Mouse (Mus musculus) frontal cortex, adult 2 months (tissue): Measurements from ENCODE around the gene Atp2a2. TPM values are rescaled to one million over a fixed set of nuclear protein-coding genes. Genes with fewer than 3 reads are reported as not detected.
A peak's percentile ranks its signal among the peaks of the same experiment; 100 is the strongest.

Experiments used
- DNase-seq, 2 experiments: peaks; one replicate each; pipeline ENCODE4 v3.0.0; 2022; ENCODE audit warnings: low spot score in 1 of 2; ENCODE audit errors: extremely low spot score in 1 of 2
- polyA plus RNA-seq: library from polyadenylated mRNA; depleted of rRNA; stranded (reverse); fragments of >200 nt; gene quantifications from 2 replicates; pipeline ENCODE4 v1.2.3, GENCODE M21; 2012; rRNA removed

The Atp2a2 gene
- 269 and 275 TPM in 2 replicates for polyA plus RNA-seq

GRCm38 (mm10) chr5:122502077-122502941, at the start of gene Atp2a2:
Gene Atp2a2, minus strand, starts transcription at chr5:122502225.
- DNase-seq: peak; percentile 85 to 91

DNA sequence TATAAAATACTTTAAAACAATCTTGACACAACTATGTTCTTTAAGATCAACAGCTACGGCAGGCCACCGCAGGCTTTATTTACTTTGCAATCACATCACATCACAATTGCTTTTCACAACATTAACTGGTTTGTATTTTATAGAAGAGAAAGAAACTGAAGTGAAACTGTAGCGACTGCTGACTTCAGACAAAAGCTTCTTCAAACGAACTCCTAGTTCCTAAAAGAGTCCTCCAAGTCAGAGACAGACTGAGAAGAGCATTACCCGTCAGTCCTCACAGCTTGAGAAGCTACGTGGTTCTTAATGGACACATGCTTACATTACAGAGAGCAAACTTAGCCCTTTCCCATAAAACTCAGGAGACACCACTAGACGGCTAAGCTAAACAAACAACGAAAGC, 48.4 kb upstream of the Atp2a2 start:
- no peak for DNase-seq

DNA sequence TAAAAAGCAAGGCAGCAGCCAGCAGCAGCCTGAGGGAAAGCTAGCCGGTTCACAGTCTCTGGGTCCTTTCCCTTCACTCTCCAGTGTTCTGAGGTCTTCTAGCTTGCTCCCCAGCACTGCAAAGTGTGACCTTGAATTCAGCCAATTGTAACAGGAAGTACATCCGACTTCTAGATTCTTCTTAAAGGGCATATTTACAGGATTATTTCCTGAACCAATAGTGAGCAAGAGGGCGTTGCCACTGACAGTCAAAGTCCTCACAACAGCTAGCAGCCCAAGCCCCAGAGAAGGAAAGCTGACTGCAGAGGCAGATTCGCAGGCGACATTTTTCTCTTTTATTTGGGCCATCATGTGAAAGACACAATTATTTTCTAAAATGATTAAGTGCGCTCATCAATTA, 46.6 kb upstream of the Atp2a2 start:
- no peak for DNase-seq

GRCm38 (mm10) chr5:122547810-122548209, 45.8 kb upstream of the Atp2a2 start:
- DNase-seq: no peak

GRCm38 (mm10) chr5:122547251-122547714, 45.3 kb upstream of the Atp2a2 start:
- DNase-seq: peak in 1 of 2 experiments; percentile 70

DNA sequence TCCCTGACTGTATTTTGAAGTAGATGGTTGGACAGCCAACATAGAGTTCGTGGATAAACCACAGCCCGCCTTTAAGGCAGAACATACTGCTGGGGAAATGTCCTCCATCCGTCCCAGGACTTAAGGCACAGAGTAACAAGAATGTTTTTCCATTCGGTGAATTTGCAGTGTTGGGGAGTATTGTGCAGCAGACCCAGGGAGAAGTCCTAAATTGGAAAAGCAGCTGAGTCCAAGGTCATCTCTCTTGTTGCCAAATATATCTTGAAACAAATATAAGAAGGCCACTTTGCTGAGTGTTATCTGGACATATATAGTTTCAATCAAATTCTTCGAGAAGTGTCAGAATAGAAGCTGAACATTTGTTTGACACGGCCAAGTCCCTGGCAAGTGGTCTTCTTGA, 41.4 kb upstream of the Atp2a2 start:
- DNase-seq: no peak

GRCm38 (mm10) chr5:122541871-122542270, 39.8 kb upstream of the Atp2a2 start:
- DNase-seq: no peak

DNA sequence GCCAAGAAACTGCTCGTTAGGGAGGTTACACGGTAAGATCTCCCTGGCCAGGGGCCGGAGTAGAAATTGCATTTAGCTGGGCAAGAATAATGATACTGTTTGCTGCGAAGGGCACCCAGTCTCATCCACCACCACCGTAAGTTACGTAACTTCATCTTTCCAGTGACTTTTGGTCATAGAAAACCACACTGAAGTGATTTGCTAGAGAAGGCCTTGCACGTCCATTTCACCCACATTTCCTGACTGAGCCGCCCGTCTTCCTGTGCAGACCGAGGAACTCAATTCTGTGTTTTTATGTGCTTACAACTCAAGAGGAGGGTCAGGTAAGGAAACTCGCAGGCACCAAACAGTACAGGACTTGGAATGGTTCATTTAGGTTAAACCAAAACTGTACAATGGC, 36.1 kb upstream of the Atp2a2 start:
- no peak for DNase-seq

DNA sequence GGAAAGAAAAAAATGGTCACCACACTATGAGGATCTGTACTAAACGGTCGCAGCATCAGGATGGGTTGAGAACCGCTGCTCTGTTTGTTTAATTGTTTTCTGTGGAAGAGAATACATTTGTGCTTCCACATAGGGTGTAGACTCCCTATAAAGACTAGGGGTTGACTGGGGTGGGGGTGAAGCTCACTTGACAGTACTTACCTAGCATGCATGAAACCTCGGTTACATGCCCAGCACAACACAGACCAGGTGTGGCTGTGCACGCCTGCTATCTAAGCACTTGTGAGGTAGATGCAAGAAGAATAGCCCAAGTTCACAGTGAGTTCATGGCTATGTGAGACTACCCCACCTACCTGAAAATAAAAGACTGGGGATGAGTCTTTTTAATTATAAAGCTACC, 35.6 kb upstream of the Atp2a2 start:
- no peak for DNase-seq

DNA sequence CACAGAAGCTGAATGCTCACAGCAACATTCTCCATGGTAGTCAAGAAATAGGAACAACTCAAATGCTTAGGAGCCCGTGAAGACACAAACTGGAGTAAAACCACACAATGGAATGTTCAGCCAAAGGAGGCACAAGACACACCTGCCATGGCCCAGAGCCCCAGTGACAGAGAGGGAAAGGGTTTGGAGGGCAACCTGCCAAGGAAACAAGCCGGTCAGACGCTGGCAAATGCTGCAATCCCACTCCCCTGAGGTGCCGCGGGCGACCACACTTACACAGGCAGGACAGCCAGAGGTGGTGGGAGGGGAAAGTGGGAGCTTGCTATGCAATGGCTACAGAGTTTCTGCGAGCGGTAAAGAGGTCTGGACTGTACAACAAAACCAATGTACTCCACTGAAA, 31.9 kb upstream of the Atp2a2 start:
- no peak for DNase-seq

DNA sequence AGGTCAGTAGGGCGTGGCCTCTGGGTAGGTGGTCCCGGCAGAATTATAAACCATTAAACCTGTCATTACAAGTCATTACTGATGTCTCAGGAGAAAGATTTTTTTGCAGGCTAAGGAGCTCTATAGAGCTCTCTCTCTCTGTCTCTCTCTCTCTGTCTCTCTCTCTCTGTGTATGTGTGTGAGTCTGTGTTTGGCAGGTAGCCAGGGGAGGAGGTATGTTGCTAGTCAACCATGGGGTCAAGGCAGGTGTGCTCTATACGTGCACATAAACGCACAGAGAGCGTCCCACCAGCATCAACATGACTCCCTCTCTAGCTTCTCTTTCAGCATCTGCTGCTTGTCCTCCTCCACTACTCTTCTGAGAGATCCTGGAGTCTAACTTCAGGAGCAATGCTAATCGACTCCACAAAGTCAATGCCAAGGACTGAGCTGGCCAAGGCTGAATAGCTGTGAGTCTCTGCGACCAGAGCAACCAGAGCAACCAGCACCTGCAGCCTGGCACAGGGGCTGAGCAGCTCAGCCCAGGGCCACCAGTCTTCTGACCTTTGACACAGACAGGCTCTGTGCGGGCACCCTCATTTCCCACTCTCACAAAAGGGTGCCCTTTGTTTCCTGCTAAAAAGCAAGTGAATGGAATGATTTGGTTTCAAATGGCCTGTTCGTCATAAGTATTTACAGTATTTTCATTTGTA, 28.0 kb upstream of the Atp2a2 start:
- DNase-seq: no peak

GRCm38 (mm10) chr5:122529316-122529715, 27.3 kb upstream of the Atp2a2 start:
- DNase-seq: peak; percentile 37 to 70

GRCm38 (mm10) chr5:122528591-122528990, 26.6 kb upstream of the Atp2a2 start:
- no peak for DNase-seq

DNA sequence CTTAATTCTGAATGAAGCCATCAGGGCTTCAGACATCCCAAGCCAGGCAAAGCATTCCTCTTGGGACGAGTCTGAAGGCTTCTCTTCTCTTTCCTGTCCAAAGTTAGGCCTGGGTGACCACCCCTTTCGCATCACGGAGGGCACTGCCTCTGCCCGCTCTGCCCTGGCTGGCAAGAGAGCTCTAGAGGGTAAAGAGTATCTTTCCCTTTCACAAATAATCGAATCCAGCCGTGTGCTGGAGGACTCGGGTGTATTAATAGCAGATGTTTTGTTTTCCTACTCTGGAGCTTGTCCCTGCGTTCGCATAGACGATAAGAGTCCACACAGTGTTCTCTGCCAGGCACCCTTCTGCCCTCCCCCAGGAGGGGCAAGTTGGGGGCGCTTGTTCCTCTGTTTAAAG, 25.7 kb upstream of the Atp2a2 start:
- no peak for DNase-seq

DNA sequence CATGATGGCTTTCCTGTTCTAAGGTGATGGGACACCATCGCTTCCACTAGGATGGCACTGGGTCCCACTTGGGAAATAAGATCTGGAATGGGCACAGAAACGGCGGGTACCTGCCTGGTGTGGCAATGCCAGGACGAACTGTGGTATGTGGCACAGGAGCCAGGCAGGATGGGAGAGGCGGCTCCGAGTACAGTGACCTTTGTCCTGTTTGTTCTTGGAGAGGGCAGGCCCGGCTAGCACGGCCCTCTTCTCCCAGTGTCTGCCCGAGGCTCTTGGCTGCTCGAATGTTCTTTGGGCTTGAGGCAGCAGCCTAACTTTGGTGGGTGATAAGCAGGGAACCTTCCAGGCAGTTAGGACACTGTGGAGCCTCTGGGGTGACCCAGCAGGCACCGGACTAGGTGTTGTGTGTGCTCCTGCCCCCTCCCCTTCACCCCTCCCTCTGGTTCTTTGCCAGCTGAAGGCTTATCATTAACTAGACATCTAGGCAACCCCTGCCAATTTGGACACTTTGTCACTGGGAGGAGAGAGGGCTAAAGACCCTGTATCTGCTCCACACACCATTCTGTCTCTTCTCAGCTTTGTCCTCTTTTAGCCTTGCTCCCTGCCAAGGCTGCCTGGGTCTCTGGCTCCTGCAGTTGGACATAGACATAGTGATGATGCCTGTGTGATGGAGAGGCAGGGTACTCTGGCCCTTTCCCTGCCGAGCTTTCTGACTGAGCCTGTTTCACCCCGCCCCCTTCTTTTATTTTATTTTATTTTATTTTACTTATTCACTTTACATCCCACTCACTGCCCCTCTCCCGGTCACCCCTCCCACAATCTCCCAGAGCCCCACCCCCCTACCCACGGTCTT, 25.1 kb upstream of the Atp2a2 start:
- no peak for DNase-seq

DNA sequence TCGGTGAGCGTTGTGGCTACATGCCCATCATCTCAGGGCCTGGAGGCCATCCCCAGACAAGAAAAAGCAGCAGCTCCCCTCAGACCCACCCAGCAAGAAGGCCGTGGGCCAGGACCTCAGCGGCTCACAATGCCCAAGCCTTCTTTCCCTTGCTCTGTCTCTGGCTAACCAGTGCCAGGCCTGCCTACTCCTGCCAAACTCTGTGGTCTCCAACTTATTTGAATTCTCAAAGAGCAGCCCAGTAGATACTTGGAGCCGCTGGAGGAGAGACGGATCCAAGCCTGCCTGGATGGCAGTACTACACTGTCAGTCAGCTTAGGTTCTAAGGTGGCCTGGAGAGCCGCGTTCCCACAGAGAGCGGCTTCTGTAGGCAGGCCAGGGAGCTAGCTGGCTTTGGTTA, 24.4 kb upstream of the Atp2a2 start:
- peak in 1 of 2 experiments; percentile 53 for DNase-seq

- DNase-seq: no peak
Observed at GRCm38 (mm10) chr5:122525238-122525931, 23.4 kb upstream of the Atp2a2 start.

GRCm38 (mm10) chr5:122524854-122525237, 22.8 kb upstream of the Atp2a2 start:
- no peak for DNase-seq

GRCm38 (mm10) chr5:122524244-122524643, 22.2 kb upstream of the Atp2a2 start:
- no peak for DNase-seq

DNA sequence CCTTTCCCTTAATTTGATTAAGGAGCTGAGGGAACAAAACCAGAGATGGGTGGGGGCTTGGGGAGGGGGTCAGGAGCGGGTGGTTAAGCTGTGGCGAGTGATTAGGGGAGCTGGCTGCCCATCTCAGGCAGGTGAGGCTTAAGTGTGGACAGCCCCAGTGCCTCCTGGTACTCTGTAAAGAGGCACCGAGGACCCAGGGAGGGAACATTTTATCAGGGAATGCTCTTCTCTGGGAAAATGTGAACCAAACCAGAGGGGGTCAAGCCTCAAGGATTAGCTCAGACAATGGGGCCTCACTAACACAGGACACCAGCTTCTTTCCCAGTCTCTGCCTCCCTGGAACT, 19.1 kb upstream of the Atp2a2 start:
- no peak for DNase-seq
